Mouse (Mus musculus): ENCODE measurements around the gene Syce2. TPM values are rescaled to one million over a fixed set of nuclear protein-coding genes. Genes with fewer than 3 reads are reported as not detected.
A peak's percentile ranks its signal among the peaks of the same experiment; 100 is the strongest.

The Syce2 gene
- polyA plus RNA-seq, 1 experiment from 2014 or later = 30.6 TPM

- peak within 1 kb of the TSS; percentile 75 for H3K4me3 ChIP-seq (ENCODE audit: low read depth, low read length)
- peak within 1 kb of the TSS; percentile 98 for H3K4me2 ChIP-seq (ENCODE audit: low read depth, low read length)
- DNase-seq (peak; percentile 92), ATAC-seq (peak; percentile 96)
- H3K27me3 ChIP-seq (ENCODE audit: insufficient read depth, low read length) = no peaks in the 10 kb centered on the region
- H3K9ac ChIP-seq (replicated peaks) = peak within 1 kb of the TSS; percentile 87
- TF ChIP-seq EP300 (IDR thresholded peaks at IDR 0.05; ENCODE audit: low read depth) = peak; percentile 87; the same call in 1 of the 2 replicates
- TF ChIP-seq CTCF (IDR thresholded peaks at IDR 0.05; ENCODE audit: low read depth) = 0 out of 2 replicates have a peak, but pooled peaks have one; percentile 13
- peaks cover 13% of the 10 kb centered on the region for H3K4me1 ChIP-seq (ENCODE audit: insufficient read depth)
- peak within 1 kb of the TSS; percentile 98 for H3K27ac ChIP-seq (ENCODE audit: low read depth)
- H3K36me3 ChIP-seq (replicated peaks; ENCODE audit: insufficient read depth, low read length) = peaks cover 12% of the 10 kb centered on the region
- H3K9me3 ChIP-seq (ENCODE audit: low read length) = no peaks in the 10 kb centered on the region
- WGBS (ENCODE audit: insufficient replicate concordance) = 1% methylated on average over 11 of the region's 11 CpGs
Measured at GRCm38 (mm10) chr8:84893709-84894134, 21.8 kb downstream of the Syce2 start, which contains the start of gene Gcdh. Gcdh (minus strand) TSS chr8:84893921.

DNA sequence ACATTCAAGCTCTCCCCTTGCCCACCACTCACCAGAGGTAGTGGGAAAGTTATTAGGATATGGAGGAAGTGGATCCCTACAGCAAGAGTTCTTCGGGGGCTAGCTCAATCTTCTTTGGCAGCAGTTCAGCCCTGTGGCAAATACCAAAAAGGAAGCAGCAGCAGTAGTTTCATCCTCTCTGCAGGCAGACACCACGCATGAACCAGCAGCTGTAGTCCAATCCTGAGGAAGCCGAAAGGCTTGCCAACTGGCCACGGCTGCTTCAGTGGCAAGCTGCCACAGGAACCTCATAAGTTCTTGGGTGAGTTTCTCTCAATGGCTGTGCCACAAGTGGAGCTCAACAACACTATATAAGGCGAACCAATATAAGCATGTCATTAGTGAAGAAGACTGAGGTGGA is 24.1 kb downstream of the Syce2 start:
- H3K4me3 ChIP-seq (ENCODE audit: low read depth, low read length) = no peak overlapping the region
- H3K36me3 ChIP-seq (replicated peaks; ENCODE audit: insufficient read depth, low read length) = 0 out of 2 replicates have a peak, but pooled peaks cover 2% of the 10 kb centered on the region
- no peaks in the 10 kb centered on the region for H3K9me3 ChIP-seq (ENCODE audit: low read length)
- WGBS (ENCODE audit: insufficient replicate concordance) = 88% methylated on average over 5 of the region's 5 CpGs
- no peak overlapping the region for H3K27ac ChIP-seq (ENCODE audit: low read depth)
- ATAC-seq = no peak
- H3K9ac ChIP-seq (replicated peaks) = no peak overlapping the region
- no peak for TF ChIP-seq EP300 (IDR thresholded peaks at IDR 0.05; ENCODE audit: low read depth)
- TF ChIP-seq CTCF (IDR thresholded peaks at IDR 0.05; ENCODE audit: low read depth) = no peak
- no peak overlapping the region for H3K4me2 ChIP-seq (ENCODE audit: low read depth, low read length)
- no peaks in the 10 kb centered on the region for H3K27me3 ChIP-seq (ENCODE audit: insufficient read depth, low read length)
- no peak for DNase-seq
- peaks cover 27% of the 10 kb centered on the region for H3K4me1 ChIP-seq (ENCODE audit: insufficient read depth)

- Histone ChIP-seq H3K27ac (ENCODE audit: low read depth) (peak overlapping the region; percentile 95), H3K4me3 (ENCODE audit: low read depth, low read length) (peak overlapping the region; percentile 93), H3K4me2 (ENCODE audit: low read depth, low read length) (peak overlapping the region; percentile 90), H3K9me3 (ENCODE audit: low read length) (no peaks in the 10 kb centered on the region), H3K36me3 (replicated peaks; ENCODE audit: insufficient read depth, low read length) (peaks cover 21% of the 10 kb centered on the region), H3K9ac (replicated peaks) (peak overlapping the region; percentile 98), H3K27me3 (ENCODE audit: insufficient read depth, low read length) (no peaks in the 10 kb centered on the region), H3K4me1 (ENCODE audit: insufficient read depth) (peaks cover 19% of the 10 kb centered on the region)
- ATAC-seq = peak; percentile 66
- TF ChIP-seq CTCF (IDR thresholded peaks at IDR 0.05; ENCODE audit: low read depth) (no peak), EP300 (IDR thresholded peaks at IDR 0.05; ENCODE audit: low read depth) (peak; percentile 94)
- peak; percentile 78 for DNase-seq
- 48% methylated on average over 4 of the region's 4 CpGs for WGBS (ENCODE audit: insufficient replicate concordance)
Measured at GRCm38 (mm10) chr8:84901071-84901470, 29.2 kb downstream of the Syce2 start.

- no peaks in the 10 kb centered on the region for H3K27me3 ChIP-seq (ENCODE audit: insufficient read depth, low read length)
- H3K9me3 ChIP-seq (ENCODE audit: low read length) = no peaks in the 10 kb centered on the region
- H3K36me3 ChIP-seq (replicated peaks; ENCODE audit: insufficient read depth, low read length) = peaks cover 21% of the 10 kb centered on the region
- DNase-seq (peak; percentile 60), ATAC-seq (peak; percentile 48)
- 57% methylated on average over 3 of the region's 3 CpGs for WGBS (ENCODE audit: insufficient replicate concordance)
- peak within 1 kb of the TSS; percentile 93 for H3K4me3 ChIP-seq (ENCODE audit: low read depth, low read length)
- TF ChIP-seq EP300 (IDR thresholded peaks at IDR 0.05; ENCODE audit: low read depth) = peak; percentile 93
- no peak for TF ChIP-seq CTCF (IDR thresholded peaks at IDR 0.05; ENCODE audit: low read depth)
- H3K27ac ChIP-seq (ENCODE audit: low read depth) = peak within 1 kb of the TSS; percentile 95
- H3K4me2 ChIP-seq (ENCODE audit: low read depth, low read length) = peak within 1 kb of the TSS; percentile 90
- H3K9ac ChIP-seq (replicated peaks) = peak within 1 kb of the TSS; percentile 98
- H3K4me1 ChIP-seq (ENCODE audit: insufficient read depth) = peaks cover 19% of the 10 kb centered on the region
Measured at GRCm38 (mm10) chr8:84901752-84902151, 29.8 kb downstream of the Syce2 start, which contains the start of gene Klf1. Klf1 (plus strand) TSS chr8:84901928.

GRCm38 (mm10) chr8:84902367-84902919 is 30.5 kb downstream of the Syce2 start:
- Histone ChIP-seq H3K36me3 (replicated peaks; ENCODE audit: insufficient read depth, low read length) (peaks cover 21% of the 10 kb centered on the region), H3K4me3 (ENCODE audit: low read depth, low read length) (peak overlapping the region; percentile 93), H3K4me1 (ENCODE audit: insufficient read depth) (peaks cover 19% of the 10 kb centered on the region), H3K9ac (replicated peaks) (peak overlapping the region; percentile 98), H3K27me3 (ENCODE audit: insufficient read depth, low read length) (no peaks in the 10 kb centered on the region), H3K27ac (ENCODE audit: low read depth) (peak overlapping the region; percentile 95), H3K9me3 (ENCODE audit: low read length) (no peaks in the 10 kb centered on the region), H3K4me2 (ENCODE audit: low read depth, low read length) (peak overlapping the region; percentile 90)
- peak; percentile 49 for DNase-seq
- WGBS (ENCODE audit: insufficient replicate concordance) = 6% methylated on average over 24 of the region's 24 CpGs
- no peak for ATAC-seq
- no peak for TF ChIP-seq EP300 (IDR thresholded peaks at IDR 0.05; ENCODE audit: low read depth)
- no peak for TF ChIP-seq CTCF (IDR thresholded peaks at IDR 0.05; ENCODE audit: low read depth)

GRCm38 (mm10) chr8:84902920-84903661 is 31.2 kb downstream of the Syce2 start:
- DNase-seq (peak; percentile 94), ATAC-seq (peak; percentile 84)
- H3K9ac ChIP-seq (replicated peaks) = peak overlapping the region; percentile 98
- under 1% methylated on average over 66 of the region's 68 CpGs for WGBS (ENCODE audit: insufficient replicate concordance)
- peak overlapping the region; percentile 90 for H3K4me2 ChIP-seq (ENCODE audit: low read depth, low read length)
- H3K36me3 ChIP-seq (replicated peaks; ENCODE audit: insufficient read depth, low read length) = peaks cover 21% of the 10 kb centered on the region
- peaks cover 19% of the 10 kb centered on the region for H3K4me1 ChIP-seq (ENCODE audit: insufficient read depth)
- H3K4me3 ChIP-seq (ENCODE audit: low read depth, low read length) = peak overlapping the region; percentile 93
- no peaks in the 10 kb centered on the region for H3K9me3 ChIP-seq (ENCODE audit: low read length)
- no peaks in the 10 kb centered on the region for H3K27me3 ChIP-seq (ENCODE audit: insufficient read depth, low read length)
- peak overlapping the region; percentile 95 for H3K27ac ChIP-seq (ENCODE audit: low read depth)
- TF ChIP-seq CTCF (IDR thresholded peaks at IDR 0.05; ENCODE audit: low read depth) (peak; percentile 97), EP300 (IDR thresholded peaks at IDR 0.05; ENCODE audit: low read depth) (peak; percentile 48; the same call in 1 of the 2 replicates)
